10 mouse cellular contexts compared by ENCODE assay signal in genomic region chr10:34271681-34272080, GRCm38 (mm10). TPM values are rescaled to one million over a fixed set of nuclear protein-coding genes. Genes with fewer than 3 reads are reported as not detected.
DNase-seq lines count a peak whose midpoint lies in the region; ATAC-seq lines count a peak whose summit lies in the region.
"Had no signal": no experiment of that assay in that cellular context is flagged by ENCODE, and none has a peak within 500 bp of the region (broad histone marks: within the 10 kb centered on the region; RNA-seq: fewer than 3 reads in every experiment).

No protein-coding gene starts in this region.

- ATAC-seq in limb, embryonic 15.5 days (ENCODE audit: insufficient number of reproducible peaks, low FRiP score, low TSS enrichment, low read depth): 0 out of 2 replicates have a peak, but pooled peaks have one; percentile 30
- no peak for ATAC-seq in liver, embryonic 12.5 days
- ATAC-seq: midbrain, embryonic 16.5 days had no signal

- H3K27me3 ChIP-seq in limb, embryonic 15.5 days: no peaks in the 10 kb centered on the region
- no peaks in the 10 kb centered on the region for H3K27me3 ChIP-seq in liver, embryonic 12.5 days (replicated peaks)
- H3K27me3 ChIP-seq: embryonic facial prominence, embryonic 15.5 days had no signal

- H3K9me3 ChIP-seq in limb, embryonic 15.5 days: no peaks in the 10 kb centered on the region
- H3K9me3 ChIP-seq in liver, embryonic 12.5 days (replicated peaks): no peaks in the 10 kb centered on the region
- H3K9me3 ChIP-seq: embryonic facial prominence, embryonic 15.5 days had no signal

- H3K27ac ChIP-seq in limb, embryonic 15.5 days: peak overlapping the region; percentile 63
- H3K27ac ChIP-seq in liver, embryonic 12.5 days: no peak overlapping the region
- H3K27ac ChIP-seq: embryonic facial prominence, embryonic 15.5 days had no signal

- H3K4me3 ChIP-seq in limb, embryonic 15.5 days: no peak overlapping the region
- no peak overlapping the region for H3K4me3 ChIP-seq in liver, embryonic 12.5 days
- H3K4me3 ChIP-seq: embryonic facial prominence, embryonic 15.5 days had no signal

- H3K9ac ChIP-seq in limb, embryonic 15.5 days: no peak overlapping the region
- H3K9ac ChIP-seq in liver, embryonic 12.5 days: no peak overlapping the region
- H3K9ac ChIP-seq: embryonic facial prominence, embryonic 15.5 days had no signal

- WGBS in limb, embryonic 15.5 days: 43% methylated on average over 7 of the region's 7 CpGs
- 68% methylated on average over 7 of the region's 7 CpGs for WGBS in liver, embryonic 12.5 days (ENCODE audit: insufficient replicate concordance)

- 0 out of 2 replicates have a peak, but pooled peaks cover 2% of the 10 kb centered on the region for H3K4me1 ChIP-seq in limb, embryonic 15.5 days
- H3K4me1 ChIP-seq in liver, embryonic 12.5 days: no peaks in the 10 kb centered on the region
- H3K4me1 ChIP-seq: embryonic facial prominence, embryonic 15.5 days had no signal

- DNase-seq in cerebellum, postnatal 14 days: peak; percentile 34 to 38
- no peak for DNase-seq in cerebellum, adult 9-10 months
- peak; percentile 8 for DNase-seq in left cerebral cortex, adult 11 months (ENCODE audit: low spot score)
- no peak for DNase-seq in left cerebral cortex, postnatal 36 days (ENCODE audit: low spot score in 2 of 2)
- peak; percentile 73 for DNase-seq in fibroblast of lung, adult 2 months (ENCODE audit: low read depth)
- no peak for DNase-seq in urinary bladder, adult 2 months (ENCODE audit: low spot score)

- H3K36me3 ChIP-seq in limb, embryonic 15.5 days: no peaks in the 10 kb centered on the region
- no peaks in the 10 kb centered on the region for H3K36me3 ChIP-seq in liver, embryonic 12.5 days
- H3K36me3 ChIP-seq: embryonic facial prominence, embryonic 15.5 days had no signal

- H3K4me2 ChIP-seq in limb, embryonic 15.5 days: no peak overlapping the region
- no peak overlapping the region for H3K4me2 ChIP-seq in liver, embryonic 12.5 days
- H3K4me2 ChIP-seq: embryonic facial prominence, embryonic 15.5 days had no signal

- intact Hi-C loops in left cerebral cortex, postnatal 36 days (cut with DNase I): no loop called here

RNA-seq across cellular contexts. Expression of gene Tspyl1, which starts 10.3 kb away (rescaled TPM):
- 100 to 1,000 TPM; 155 to 166 TPM for total RNA-seq in left cerebral cortex, postnatal 36 days (2021)
- 81.0 and 83.2 TPM in 2 replicates for polyA plus RNA-seq in limb, embryonic 15.5 days (2015; fragmentation: Nextera tagmentation; extraction: Ambion mirVana)
- polyA plus RNA-seq in liver, embryonic 12.5 days (2016; fragmentation: Nextera tagmentation; extraction: Ambion mirVana): 40.3 and 40.9 TPM in 2 replicates
- polyA plus RNA-seq in urinary bladder, adult 2 months (2012; rRNA removed): 52.8 and 58.2 TPM in 2 replicates

RNA-seq across cellular contexts. Expression of gene Tspyl4, which starts 25.6 kb away (rescaled TPM):
- total RNA-seq in left cerebral cortex, postnatal 36 days (2021): 100 to 1,000 TPM; 363 to 401 TPM
- polyA plus RNA-seq in limb, embryonic 15.5 days (2015; fragmentation: Nextera tagmentation; extraction: Ambion mirVana): 15.3 and 17.0 TPM in 2 replicates
- polyA plus RNA-seq in liver, embryonic 12.5 days (2016; fragmentation: Nextera tagmentation; extraction: Ambion mirVana): 1.5 and 2.1 TPM in 2 replicates
- 11.1 and 15.2 TPM in 2 replicates for polyA plus RNA-seq in urinary bladder, adult 2 months (2012; rRNA removed)

Comparison
In these comparisons a context has a peak if more than half of its experiments do, and no peak if none do; other contexts are left out.
1. DNase-seq: peak in cerebellum, postnatal 14 days (2 of 2), left cerebral cortex, adult 11 months (single experiment) and fibroblast of lung, adult 2 months (single experiment); none in cerebellum, adult 9-10 months (single experiment), left cerebral cortex, postnatal 36 days (0 of 2) and urinary bladder, adult 2 months (single experiment).